Mouse (Mus musculus): Measurements from ENCODE around the gene Dennd6b. TPM values are rescaled to one million over a fixed set of nuclear protein-coding genes. Genes with fewer than 3 reads are reported as not detected.

Dennd6b gene
- polyA plus RNA-seq, 1 experiment from 2014 or later: 85.2 TPM

DNA sequence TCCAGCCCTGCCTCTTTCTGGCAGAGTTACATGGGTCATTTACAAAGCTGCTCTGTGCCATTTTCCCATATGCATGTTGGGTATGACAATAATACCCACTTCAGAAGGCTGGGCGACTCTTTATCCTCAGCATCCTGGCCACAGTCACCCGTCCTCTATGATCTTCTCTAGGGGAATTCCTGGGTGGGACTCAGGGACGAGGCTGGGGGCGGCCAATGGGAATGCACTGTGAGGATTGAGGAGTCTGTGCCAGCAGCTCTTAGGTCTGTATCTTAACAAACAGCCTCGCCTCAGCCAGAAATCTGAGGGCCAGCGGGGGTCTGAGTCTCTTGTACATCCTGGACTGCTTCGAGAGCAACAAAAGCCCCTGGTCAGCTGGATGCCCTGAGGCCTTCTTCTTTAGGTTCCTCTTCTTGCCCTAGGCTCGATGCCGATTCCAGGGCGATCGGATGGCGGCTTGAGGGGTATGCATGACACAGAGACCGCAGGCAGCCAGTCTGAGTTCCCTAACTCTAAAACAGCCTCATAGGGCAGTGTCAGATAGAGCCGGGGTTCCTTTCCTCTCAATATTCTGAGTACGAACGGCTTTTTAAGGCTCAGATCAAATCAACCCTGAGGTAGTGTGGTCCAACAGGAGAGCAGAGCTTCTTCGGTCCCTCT, 23.9 kb downstream of the Dennd6b start:
- no peak for DNase-seq

DNA sequence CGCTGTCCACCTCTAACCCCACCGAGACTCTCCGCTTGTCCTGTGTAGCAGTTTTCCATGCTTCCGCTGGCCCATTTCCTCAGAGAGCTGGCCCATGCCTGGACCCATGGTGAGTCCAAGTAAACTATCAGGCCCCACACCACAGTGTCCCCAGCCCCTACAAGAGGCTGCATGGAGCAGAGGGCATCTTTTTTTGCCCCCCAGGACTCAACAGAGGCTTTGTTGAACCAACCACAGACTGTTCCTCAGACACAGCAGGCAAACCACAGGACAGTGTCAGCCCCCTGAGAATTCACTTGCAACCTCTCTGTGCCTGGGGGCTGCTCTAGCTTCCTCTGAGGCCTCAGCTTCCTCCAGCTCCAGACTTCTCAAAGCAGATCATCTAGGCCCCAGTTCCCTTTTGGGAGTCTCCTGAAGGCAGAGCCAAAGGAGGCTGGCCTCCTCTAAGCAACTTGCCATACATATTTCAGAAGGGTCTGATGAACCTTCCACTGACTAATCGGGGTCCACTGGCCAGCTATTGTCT, 24.7 kb downstream of the Dennd6b start:
- 92% methylated on average over 5 of the region's 5 CpGs for WGBS
- H3K4me3 ChIP-seq (replicated peaks; ENCODE audit: low read depth, low read length): no peak overlapping the region
- H3K4me1 ChIP-seq (ENCODE audit: control insufficient read depth, insufficient read depth, low read length): peaks cover 52% of the 10 kb centered on the region
- H3K9ac ChIP-seq (replicated peaks; ENCODE audit: low read length): no peak overlapping the region
- ATAC-seq (ENCODE audit: low FRiP score, low TSS enrichment): no peak
- no peaks in the 10 kb centered on the region for H3K27me3 ChIP-seq (ENCODE audit: control insufficient read depth, insufficient read depth, low read length)
- 0 out of 2 replicates have a peak overlapping the region, but pooled peaks have one; percentile 99 for H3K4me2 ChIP-seq (ENCODE audit: low read length)
- DNase-seq: no peak
- H3K9me3 ChIP-seq (ENCODE audit: control insufficient read depth, low read length): no peaks in the 10 kb centered on the region
- peaks cover 29% of the 10 kb centered on the region for H3K36me3 ChIP-seq (ENCODE audit: control insufficient read depth, insufficient read depth, low read length)
- H3K27ac ChIP-seq (replicated peaks; ENCODE audit: low read depth, low read length): no peak overlapping the region

More for the DNA sequence above, 23.9 kb downstream of the Dennd6b start:
- peak overlapping the region; percentile 99 for H3K4me2 ChIP-seq (ENCODE audit: low read length)
- H3K9ac ChIP-seq (replicated peaks; ENCODE audit: low read length): peak overlapping the region; percentile 83
- H3K27me3 ChIP-seq (ENCODE audit: control insufficient read depth, insufficient read depth, low read length): no peaks in the 10 kb centered on the region
- H3K27ac ChIP-seq (replicated peaks; ENCODE audit: low read depth, low read length): peak overlapping the region; percentile 78
- ATAC-seq (ENCODE audit: low FRiP score, low TSS enrichment): no peak
- no peaks in the 10 kb centered on the region for H3K9me3 ChIP-seq (ENCODE audit: control insufficient read depth, low read length)
- H3K4me3 ChIP-seq (replicated peaks; ENCODE audit: low read depth, low read length): peak overlapping the region; percentile 57
- peaks cover 21% of the 10 kb centered on the region for H3K36me3 ChIP-seq (ENCODE audit: control insufficient read depth, insufficient read depth, low read length)
- H3K4me1 ChIP-seq (ENCODE audit: control insufficient read depth, insufficient read depth, low read length): peaks cover 60% of the 10 kb centered on the region
- WGBS: 27% methylated on average over 17 of the region's 17 CpGs

DNA sequence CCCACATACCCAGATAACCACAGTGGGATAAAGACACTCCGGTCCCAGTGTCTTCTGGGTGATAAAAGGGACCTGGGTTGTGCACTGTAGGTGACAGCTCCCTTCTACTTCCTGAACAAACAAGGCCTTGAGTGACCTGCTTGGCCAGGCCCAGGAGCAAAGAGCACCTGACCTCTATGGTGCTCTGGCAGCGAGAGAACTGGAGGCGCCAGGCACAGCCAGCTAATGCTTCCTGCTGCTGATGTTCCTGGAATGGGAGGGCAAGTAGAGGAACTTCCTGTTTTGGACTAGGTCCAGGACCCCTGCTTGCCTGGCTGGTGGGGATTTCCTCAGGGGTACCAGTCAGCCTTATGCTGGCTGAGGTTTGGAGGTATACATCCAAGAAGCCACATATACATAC, 26.2 kb downstream of the Dennd6b start:
- H3K4me3 ChIP-seq (replicated peaks; ENCODE audit: low read depth, low read length): no peak overlapping the region
- DNase-seq (no peak), ATAC-seq (ENCODE audit: low FRiP score, low TSS enrichment) (no peak)
- H3K36me3 ChIP-seq (ENCODE audit: control insufficient read depth, insufficient read depth, low read length): peaks cover 44% of the 10 kb centered on the region
- no peak overlapping the region for H3K27ac ChIP-seq (replicated peaks; ENCODE audit: low read depth, low read length)
- H3K4me1 ChIP-seq (ENCODE audit: control insufficient read depth, insufficient read depth, low read length): peaks cover 44% of the 10 kb centered on the region
- no peak overlapping the region for H3K9ac ChIP-seq (replicated peaks; ENCODE audit: low read length)
- no peaks in the 10 kb centered on the region for H3K27me3 ChIP-seq (ENCODE audit: control insufficient read depth, insufficient read depth, low read length)
- no peak overlapping the region for H3K4me2 ChIP-seq (ENCODE audit: low read length)
- H3K9me3 ChIP-seq (ENCODE audit: control insufficient read depth, low read length): no peaks in the 10 kb centered on the region
- 82% methylated on average over 3 of the region's 3 CpGs for WGBS

- H3K36me3 ChIP-seq (ENCODE audit: control insufficient read depth, insufficient read depth, low read length): peaks cover 51% of the 10 kb centered on the region
- 0 out of 2 replicates have a peak overlapping the region, but pooled peaks have one; percentile 0 for H3K27ac ChIP-seq (replicated peaks; ENCODE audit: low read depth, low read length)
- H3K27me3 ChIP-seq (ENCODE audit: control insufficient read depth, insufficient read depth, low read length): no peaks in the 10 kb centered on the region
- no peaks in the 10 kb centered on the region for H3K9me3 ChIP-seq (ENCODE audit: control insufficient read depth, low read length)
- no peak overlapping the region for H3K9ac ChIP-seq (replicated peaks; ENCODE audit: low read length)
- peaks cover 39% of the 10 kb centered on the region for H3K4me1 ChIP-seq (ENCODE audit: control insufficient read depth, insufficient read depth, low read length)
- ATAC-seq (ENCODE audit: low FRiP score, low TSS enrichment): no peak
- no peak overlapping the region for H3K4me3 ChIP-seq (replicated peaks; ENCODE audit: low read depth, low read length)
- DNase-seq: peak; percentile 71
- whole genome bisulfite sequencing: 8% methylated on average over 10 of the region's 10 CpGs
- H3K4me2 ChIP-seq (ENCODE audit: low read length): 0 out of 2 replicates have a peak overlapping the region, but pooled peaks have one; percentile 7
These were observed 26.9 kb downstream of the Dennd6b start for GRCm38 (mm10) chr15:89169431-89169830.

GRCm38 (mm10) chr15:89168922-89169321, 27.4 kb downstream of the Dennd6b start:
- peaks cover 56% of the 10 kb centered on the region for H3K36me3 ChIP-seq (ENCODE audit: control insufficient read depth, insufficient read depth, low read length)
- H3K4me2 ChIP-seq (ENCODE audit: low read length): no peak overlapping the region
- DNase-seq: no peak
- no peaks in the 10 kb centered on the region for H3K9me3 ChIP-seq (ENCODE audit: control insufficient read depth, low read length)
- H3K9ac ChIP-seq (replicated peaks; ENCODE audit: low read length): no peak overlapping the region
- H3K4me1 ChIP-seq (ENCODE audit: control insufficient read depth, insufficient read depth, low read length): peaks cover 34% of the 10 kb centered on the region
- H3K27me3 ChIP-seq (ENCODE audit: control insufficient read depth, insufficient read depth, low read length): no peaks in the 10 kb centered on the region
- H3K27ac ChIP-seq (replicated peaks; ENCODE audit: low read depth, low read length): 0 out of 2 replicates have a peak overlapping the region, but pooled peaks have one; percentile 0
- WGBS: 61% methylated on average over 10 of the region's 10 CpGs
- H3K4me3 ChIP-seq (replicated peaks; ENCODE audit: low read depth, low read length): no peak overlapping the region
- no peak for ATAC-seq (ENCODE audit: low FRiP score, low TSS enrichment)

- H3K27me3 ChIP-seq (ENCODE audit: control insufficient read depth, insufficient read depth, low read length): no peaks in the 10 kb centered on the region
- H3K27ac ChIP-seq (replicated peaks; ENCODE audit: low read depth, low read length): no peak overlapping the region
- no peak overlapping the region for H3K4me3 ChIP-seq (replicated peaks; ENCODE audit: low read depth, low read length)
- 97% methylated on average over 12 of the region's 12 CpGs for WGBS
- H3K4me2 ChIP-seq (ENCODE audit: low read length): no peak overlapping the region
- H3K9me3 ChIP-seq (ENCODE audit: control insufficient read depth, low read length): no peaks in the 10 kb centered on the region
- H3K36me3 ChIP-seq (ENCODE audit: control insufficient read depth, insufficient read depth, low read length): peaks cover 91% of the 10 kb centered on the region
- no peak for ATAC-seq (ENCODE audit: low FRiP score, low TSS enrichment)
- peaks cover 10% of the 10 kb centered on the region; the same call in 1 of the 2 replicates for H3K4me1 ChIP-seq (ENCODE audit: control insufficient read depth, insufficient read depth, low read length)
- H3K9ac ChIP-seq (replicated peaks; ENCODE audit: low read length): no peak overlapping the region
- DNase-seq: no peak
These were observed 30.8 kb downstream of the Dennd6b start for GRCm38 (mm10) chr15:89165478-89165877.

GRCm38 (mm10) chr15:89161397-89161796, 34.9 kb downstream of the Dennd6b start:
- no peak for DNase-seq
- Histone ChIP-seq H3K36me3 (ENCODE audit: control insufficient read depth, insufficient read depth, low read length) (peaks cover 100% of the 10 kb centered on the region), H3K4me3 (replicated peaks; ENCODE audit: low read depth, low read length) (no peak overlapping the region), H3K4me1 (ENCODE audit: control insufficient read depth, insufficient read depth, low read length) (no peaks in the 10 kb centered on the region), H3K27ac (replicated peaks; ENCODE audit: low read depth, low read length) (no peak overlapping the region), H3K9me3 (ENCODE audit: control insufficient read depth, low read length) (no peaks in the 10 kb centered on the region), H3K4me2 (ENCODE audit: low read length) (no peak overlapping the region), H3K9ac (replicated peaks; ENCODE audit: low read length) (no peak overlapping the region), H3K27me3 (ENCODE audit: control insufficient read depth, insufficient read depth, low read length) (no peaks in the 10 kb centered on the region)
- no peak for ATAC-seq (ENCODE audit: low FRiP score, low TSS enrichment)
- 89% methylated on average over 9 of the region's 9 CpGs for WGBS

GRCm38 (mm10) chr15:89158516-89158915, 37.8 kb downstream of the Dennd6b start:
- Histone ChIP-seq H3K27ac (replicated peaks; ENCODE audit: low read depth, low read length) (no peak overlapping the region), H3K4me1 (ENCODE audit: control insufficient read depth, insufficient read depth, low read length) (no peaks in the 10 kb centered on the region), H3K9me3 (ENCODE audit: control insufficient read depth, low read length) (no peaks in the 10 kb centered on the region), H3K36me3 (ENCODE audit: control insufficient read depth, insufficient read depth, low read length) (peaks cover 100% of the 10 kb centered on the region), H3K4me3 (replicated peaks; ENCODE audit: low read depth, low read length) (no peak overlapping the region), H3K9ac (replicated peaks; ENCODE audit: low read length) (no peak overlapping the region), H3K27me3 (ENCODE audit: control insufficient read depth, insufficient read depth, low read length) (no peaks in the 10 kb centered on the region), H3K4me2 (ENCODE audit: low read length) (no peak overlapping the region)
- ATAC-seq (ENCODE audit: low FRiP score, low TSS enrichment) (no peak), DNase-seq (no peak)
- WGBS: 95% methylated on average over 16 of the region's 16 CpGs

GRCm38 (mm10) chr15:89157954-89158353, 38.3 kb downstream of the Dennd6b start:
- Histone ChIP-seq H3K9ac (replicated peaks; ENCODE audit: low read length) (no peak overlapping the region), H3K27ac (replicated peaks; ENCODE audit: low read depth, low read length) (no peak overlapping the region), H3K4me2 (ENCODE audit: low read length) (no peak overlapping the region), H3K4me1 (ENCODE audit: control insufficient read depth, insufficient read depth, low read length) (no peaks in the 10 kb centered on the region), H3K36me3 (ENCODE audit: control insufficient read depth, insufficient read depth, low read length) (peaks cover 96% of the 10 kb centered on the region), H3K9me3 (ENCODE audit: control insufficient read depth, low read length) (no peaks in the 10 kb centered on the region), H3K4me3 (replicated peaks; ENCODE audit: low read depth, low read length) (no peak overlapping the region), H3K27me3 (ENCODE audit: control insufficient read depth, insufficient read depth, low read length) (no peaks in the 10 kb centered on the region)
- peak; percentile 86 for DNase-seq
- 72% methylated on average over 7 of the region's 7 CpGs for WGBS
- ATAC-seq (ENCODE audit: low FRiP score, low TSS enrichment): no peak
